Mouse (Mus musculus) 3134 (cell line): Measurements from ENCODE around the gene Zfp426.

Source experiments
- DNase-seq: peaks from one replicate; pipeline ENCODE4 v3.0.0-alpha.2; 2011; ENCODE audit warnings: low spot score; ENCODE audit not compliant: insufficient read length; ENCODE audit errors: extremely low read depth

Gene Zfp426

GRCm38 (mm10) chr9:20459377-20460317, 32.9 kb downstream of the Zfp426 start, which contains the start of gene Zfp26:
TSS of gene Zfp26 (minus strand) at chr9:20460162.
- DNase-seq = peak; percentile 86

- DNase-seq = no peak
Measured at GRCm38 (mm10) chr9:20453647-20454046, 38.9 kb downstream of the Zfp426 start.

- DNase-seq = no peak
Measured at GRCm38 (mm10) chr9:20451493-20451892, 41.1 kb downstream of the Zfp426 start.

GRCm38 (mm10) chr9:20443183-20443783, 49.3 kb downstream of the Zfp426 start:
- DNase-seq = no peak

GRCm38 (mm10) chr9:20430004-20430403, 62.5 kb downstream of the Zfp426 start:
- no peak for DNase-seq
